In genomic region chr19:45659301-45659737, GRCm38 (mm10) we compare ENCODE assay signal across 8 mouse cellular contexts. TPM values are rescaled to one million over a fixed set of nuclear protein-coding genes. Genes with fewer than 3 reads are reported as not detected.
DNase-seq lines count a peak whose midpoint lies in the region; ATAC-seq and TF ChIP-seq lines count a peak whose summit lies in the region.

No protein-coding gene starts in this region.

- peak; percentile 50 for DNase-seq in kidney, adult 9 months
- DNase-seq in kidney, adult 11 months: no peak
- DNase-seq in embryo, embryonic 10.5 days (ENCODE audit: low spot score): peak; percentile 65
- peak; percentile 29 for DNase-seq in liver, embryonic 13.5 days
- DNase-seq in layer of hippocampus, adult 9-11 months: no peak

- no peak for TF ChIP-seq CTCF in C2C12 (IDR thresholded peaks at IDR 0.05; ENCODE audit: control insufficient read depth, insufficient read depth, insufficient read length)

- under 1% methylated on average over 18 of the region's 18 CpGs for WGBS in heart, embryonic 14.5 days
- WGBS in liver, embryonic 13.5 days (ENCODE audit: insufficient replicate concordance): 1% methylated on average over 18 of the region's 18 CpGs
- under 1% methylated on average over 18 of the region's 18 CpGs for WGBS in neural tube, embryonic 14.5 days

- peaks cover 57% of the 10 kb centered on the region for H3K79me2 ChIP-seq in C2C12 (ENCODE audit: control insufficient read depth, insufficient read depth)

- peak overlapping the region; percentile 93 for H3ac ChIP-seq in C2C12 (ENCODE audit: control insufficient read depth, insufficient read length, low read depth)

- no peaks in the 10 kb centered on the region for H3K27me3 ChIP-seq in C2C12 (ENCODE audit: control insufficient read depth, insufficient read depth, insufficient read length)
- H3K27me3 ChIP-seq in heart, embryonic 14.5 days (ENCODE audit: control insufficient read depth, insufficient read depth, low read length): no peaks in the 10 kb centered on the region
- no peaks in the 10 kb centered on the region for H3K27me3 ChIP-seq in liver, embryonic 13.5 days
- H3K27me3 ChIP-seq in neural tube, embryonic 14.5 days (ENCODE audit: control insufficient read depth, insufficient read depth, low read length): no peaks in the 10 kb centered on the region

- peak overlapping the region; percentile 84 to 95 for H3K27ac ChIP-seq in heart, embryonic 14.5 days (replicated peaks in 1 of 2; ENCODE audit: control insufficient read depth in 1 of 2, insufficient read depth in 1 of 2, low read depth in 2 of 2, low read length in 2 of 2)
- peak overlapping the region; percentile 96 for H3K27ac ChIP-seq in liver, embryonic 13.5 days
- peak overlapping the region; percentile 89 for H3K27ac ChIP-seq in neural tube, embryonic 14.5 days (ENCODE audit: low read depth, low read length)

- no peaks in the 10 kb centered on the region for H3K9me3 ChIP-seq in heart, embryonic 14.5 days (ENCODE audit: control insufficient read depth, low read length)
- no peaks in the 10 kb centered on the region for H3K9me3 ChIP-seq in liver, embryonic 13.5 days (replicated peaks)
- H3K9me3 ChIP-seq in neural tube, embryonic 14.5 days (ENCODE audit: control insufficient read depth, low read length): no peaks in the 10 kb centered on the region

- 0 out of 2 replicates have a peak, but pooled peaks have one; percentile 7 for ATAC-seq in heart, embryonic 14.5 days (ENCODE audit: insufficient number of reproducible peaks, insufficient read depth, low FRiP score, low read depth)
- ATAC-seq in liver, embryonic 13.5 days (ENCODE audit: low read depth): peak; percentile 35
- peak; percentile 45; the same call in 1 of the 2 replicates for ATAC-seq in neural tube, embryonic 14.5 days (ENCODE audit: low read depth)

- H3K4me2 ChIP-seq in heart, embryonic 14.5 days (ENCODE audit: low read length): peak overlapping the region; percentile 77
- H3K4me2 ChIP-seq in liver, embryonic 13.5 days: peak overlapping the region; percentile 86
- peak overlapping the region; percentile 95 for H3K4me2 ChIP-seq in neural tube, embryonic 14.5 days (ENCODE audit: low read depth, low read length)

- peaks cover 12% of the 10 kb centered on the region for H3K79me3 ChIP-seq in C2C12 (ENCODE audit: low read depth)

- H3K9ac ChIP-seq in heart, embryonic 14.5 days (ENCODE audit: low read length): peak overlapping the region; percentile 98
- peak overlapping the region; percentile 100 for H3K9ac ChIP-seq in liver, embryonic 13.5 days
- H3K9ac ChIP-seq in neural tube, embryonic 14.5 days (replicated peaks; ENCODE audit: low read depth, low read length): peak overlapping the region; percentile 98

- H3K4me1 ChIP-seq in heart, embryonic 14.5 days (ENCODE audit: control insufficient read depth in 2 of 2, insufficient read depth in 2 of 2, low read length in 2 of 2): peaks cover 5 to 32% of the 10 kb centered on the region in 2 experiments; a peak in 3 of 4 replicates
- H3K4me1 ChIP-seq in liver, embryonic 13.5 days (replicated peaks): peaks cover 47% of the 10 kb centered on the region
- H3K4me1 ChIP-seq in neural tube, embryonic 14.5 days (ENCODE audit: control insufficient read depth, insufficient read depth, low read length): peaks cover 20% of the 10 kb centered on the region

- no peaks in the 10 kb centered on the region for H3K36me3 ChIP-seq in C2C12 (ENCODE audit: control insufficient read depth, insufficient read depth)
- H3K36me3 ChIP-seq in heart, embryonic 14.5 days (ENCODE audit: control insufficient read depth, insufficient read depth, low read length): no peaks in the 10 kb centered on the region
- H3K36me3 ChIP-seq in liver, embryonic 13.5 days: no peaks in the 10 kb centered on the region
- no peaks in the 10 kb centered on the region for H3K36me3 ChIP-seq in neural tube, embryonic 14.5 days (ENCODE audit: control insufficient read depth, insufficient read depth, low read length)

- peak overlapping the region; percentile 64 for H3K4me3 ChIP-seq in C2C12 (ENCODE audit: insufficient read depth, poor library complexity, severe bottlenecking)
- H3K4me3 ChIP-seq in heart, embryonic 14.5 days (ENCODE audit: control insufficient read depth in 1 of 2, insufficient read depth in 1 of 2, low read depth in 1 of 2, low read length in 2 of 2): peak overlapping the region; percentile 83 to 86
- peak overlapping the region; percentile 99 for H3K4me3 ChIP-seq in liver, embryonic 13.5 days (replicated peaks)
- peak overlapping the region; percentile 81 for H3K4me3 ChIP-seq in neural tube, embryonic 14.5 days (ENCODE audit: low read depth, low read length)

TF ChIP-seq in C2C12, 6 proteins besides CTCF, POLR2A, EP300 and RAD21:
- TF ChIP-seq MAX (IDR thresholded peaks at IDR 0.05) (no peak), FOSL1 (IDR thresholded peaks at IDR 0.05; ENCODE audit: insufficient read depth, low read length, poor library complexity, severe bottlenecking) (no peak), MYOD1 (IDR thresholded peaks at IDR 0.05; ENCODE audit: control insufficient read depth, insufficient read length, low read depth) (no peak), USF1 (IDR thresholded peaks at IDR 0.05; ENCODE audit: low read depth) (no peak), MYOG (IDR thresholded peaks at IDR 0.05; ENCODE audit: control insufficient read depth, extremely low read depth, insufficient read length) (no peak), CEBPB (IDR thresholded peaks at IDR 0.05; ENCODE audit: low read depth) (no peak)

RNA-seq across cellular contexts. Expression of gene Fbxw4, which starts 0.8 kb away (rescaled TPM):
- 19.3 TPM for polyA plus RNA-seq in C2C12 (2012; fragmentation: generic; extraction: Trizol)
- polyA plus RNA-seq in heart, embryonic 14.5 days (2014; fragmentation: Nextera tagmentation; extraction: Ambion mirVana): 4.1 and 6.3 TPM in 2 replicates
- polyA plus RNA-seq in liver, embryonic 13.5 days (2015; fragmentation: Nextera tagmentation; extraction: Ambion mirVana): 1.9 and 2.3 TPM in 2 replicates
- polyA plus RNA-seq in neural tube, embryonic 14.5 days (2014; fragmentation: Nextera tagmentation; extraction: Ambion mirVana): 6.8 and 8.4 TPM in 2 replicates

Comparison
In these comparisons a context has a peak if more than half of its experiments do, and no peak if none do; other contexts are left out.
1. DNase-seq: peak in kidney, adult 9 months (single experiment), embryo, embryonic 10.5 days (single experiment) and liver, embryonic 13.5 days (single experiment); none in kidney, adult 11 months (single experiment) and layer of hippocampus, adult 9-11 months (single experiment).
2. Peak in every context shown above with its lines, with median percentiles within 50 percentile points of each other: H3K4me3 ChIP-seq, ATAC-seq, H3K27ac ChIP-seq, H3K4me2 ChIP-seq and H3K9ac ChIP-seq.